Mouse (Mus musculus) midbrain, embryonic 16.5 days (tissue): ENCODE data around the gene Izumo1. TPM values are rescaled to one million over a fixed set of nuclear protein-coding genes. Genes with fewer than 3 reads are reported as not detected.
"Not testable (repeated sequence)": the region's sequence is repeated elsewhere in the genome, so short reads cannot be mapped to it uniquely, and the experiment has no call there.

Experiments used
- ATAC-seq: fragments of 200-750 bp; cut with Nextera tagmentation; 2 replicates; pipeline ENCODE4 v1.8.0; 2017; ENCODE audit warnings: moderate TSS enrichment
- H3K27ac ChIP-seq: fragments of 300-500 bp; sonication (generic); 2 replicates; pipeline ENCODE4 v1.5.1; 2014; ENCODE audit warnings: mild to moderate bottlenecking, low read length, mixed read lengths
- H3K27me3 ChIP-seq: fragments of 300-500 bp; sonication (generic); 2 replicates; pipeline ENCODE4 v1.6.1; 2014; ENCODE audit warnings: low read depth, low read length, mixed read lengths; ENCODE audit not compliant: control insufficient read depth, insufficient read depth
- H3K36me3 ChIP-seq: fragments of 300-500 bp; sonication (generic); 2 replicates; pipeline ENCODE4 v1.6.1; 2014; ENCODE audit warnings: mild to moderate bottlenecking, low read length, moderate library complexity, mixed read lengths; ENCODE audit not compliant: control insufficient read depth, insufficient read depth
- H3K4me1 ChIP-seq: fragments of 300-500 bp; sonication (generic); 2 replicates; pipeline ENCODE4 v1.6.1; 2014; ENCODE audit warnings: mild to moderate bottlenecking, low read length, mixed read lengths; ENCODE audit not compliant: control insufficient read depth, insufficient read depth
- H3K4me2 ChIP-seq: fragments of 300-500 bp; sonication (generic); 2 replicates; pipeline ENCODE4 v1.6.1; 2014; ENCODE audit warnings: mild to moderate bottlenecking, low read length, mixed read lengths
- H3K4me3 ChIP-seq: fragments of 300-500 bp; sonication (generic); 2 replicates; pipeline ENCODE4 v1.5.1; 2014; ENCODE audit warnings: low read depth, mild to moderate bottlenecking, low read length, moderate library complexity, mixed read lengths
- H3K9ac ChIP-seq: fragments of 300-500 bp; sonication (generic); 2 replicates; pipeline ENCODE4 v1.6.1; 2014; ENCODE audit warnings: low read depth, low read length, mixed read lengths
- H3K9me3 ChIP-seq: fragments of 300-500 bp; sonication (generic); replicated peaks from 2 replicates; pipeline ENCODE4 v1.6.1; 2014; ENCODE audit warnings: mild to moderate bottlenecking, low read length, mixed read lengths; ENCODE audit not compliant: control insufficient read depth, poor library complexity, severe bottlenecking
- WGBS: fragments of 180-500 bp; shearing (Covaris S2); extraction: QIAGEN DNeasy Blood & Tissue Kit; methylation state at CpG from one replicate; pipeline ENCODE4 v1.1.7; 2014; 5-methylcytosine and 5-hydroxymethylcytosine counted together
- polyA plus RNA-seq: library from polyadenylated mRNA; unstranded; fragments of >200 nt; fragmentation: Nextera tagmentation; extraction: Ambion mirVana; gene quantifications from 2 replicates; pipeline ENCODE4 v1.2.1, GENCODE M21; 2015

Gene Izumo1
- polyA plus RNA-seq, 1 experiment from 2014 or later: not detected

DNA sequence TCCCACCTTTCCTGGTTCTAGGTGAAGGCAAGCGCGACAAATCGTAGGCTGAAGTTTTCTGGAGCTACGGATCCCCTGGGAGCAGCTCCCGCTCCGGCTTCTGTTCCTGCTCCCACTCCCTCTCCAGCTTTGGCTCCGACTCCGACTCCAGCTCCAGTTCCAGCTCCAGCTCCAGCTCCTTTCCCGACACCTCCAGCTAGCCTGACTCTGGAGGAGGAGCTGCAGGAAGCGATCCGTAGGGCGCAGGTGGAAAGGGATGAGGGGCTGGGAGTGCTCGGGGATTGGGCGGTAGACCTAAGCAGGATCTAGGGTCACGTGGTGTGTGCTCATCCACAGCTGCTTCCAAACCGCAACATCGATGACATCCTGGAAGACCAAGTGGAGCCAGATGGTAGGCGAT, 22.6 kb downstream of the Izumo1 start:
- Histone ChIP-seq H3K4me1 (peaks cover 17% of the 10 kb centered on the region), H3K9ac (peak overlapping the region; percentile 60), H3K4me2 (peak overlapping the region; percentile 77), H3K27ac (peak overlapping the region; percentile 89), H3K4me3 (peak overlapping the region; percentile 48), H3K36me3 (no peaks in the 10 kb centered on the region), H3K9me3 (no peaks in the 10 kb centered on the region), H3K27me3 (no peaks in the 10 kb centered on the region)
- 4% methylated on average over 18 of the region's 18 CpGs for WGBS
- peak; percentile 55 for ATAC-seq

GRCm38 (mm10) chr7:45644872-45645590, 23.4 kb downstream of the Izumo1 start:
- peak overlapping the region; percentile 48 for H3K4me3 ChIP-seq
- H3K27ac ChIP-seq: peak overlapping the region; percentile 89
- peak overlapping the region; percentile 77 for H3K4me2 ChIP-seq
- H3K36me3 ChIP-seq: no peaks in the 10 kb centered on the region
- WGBS: 84% methylated on average over 6 of the region's 6 CpGs
- no peak for ATAC-seq
- H3K9ac ChIP-seq: peak overlapping the region; percentile 60
- no peaks in the 10 kb centered on the region for H3K27me3 ChIP-seq
- H3K4me1 ChIP-seq: peaks cover 17% of the 10 kb centered on the region
- H3K9me3 ChIP-seq: no peaks in the 10 kb centered on the region

GRCm38 (mm10) chr7:45645591-45645971, 24.0 kb downstream of the Izumo1 start:
- Histone ChIP-seq H3K36me3 (no peaks in the 10 kb centered on the region), H3K27ac (no peak overlapping the region), H3K4me2 (no peak overlapping the region), H3K27me3 (no peaks in the 10 kb centered on the region), H3K9ac (no peak overlapping the region), H3K4me1 (peaks cover 17% of the 10 kb centered on the region), H3K9me3 (no peaks in the 10 kb centered on the region), H3K4me3 (no peak overlapping the region)
- no peak for ATAC-seq
- 63% methylated on average over 7 of the region's 7 CpGs for WGBS

DNA sequence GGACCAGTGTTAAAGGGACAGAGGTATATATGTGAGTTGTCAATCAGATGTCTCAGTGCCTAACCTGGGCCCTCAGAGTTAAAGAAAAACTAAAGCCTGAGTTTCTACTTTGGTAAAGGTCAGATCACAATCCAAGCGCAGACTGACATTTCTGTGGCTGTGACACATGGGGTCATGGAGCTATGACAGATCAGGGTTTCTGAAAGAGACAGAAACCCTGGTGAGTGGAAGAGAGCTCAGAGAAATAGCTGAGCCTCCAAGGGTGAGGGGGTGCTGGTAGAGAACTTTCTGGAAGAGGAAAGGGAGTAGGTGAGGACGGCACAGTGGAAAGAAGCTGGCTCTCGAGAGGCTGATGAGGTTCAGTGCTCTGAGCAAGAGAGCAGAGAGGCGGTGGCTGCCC, 25.1 kb downstream of the Izumo1 start:
- WGBS: 82% methylated on average over 4 of the region's 4 CpGs

DNA sequence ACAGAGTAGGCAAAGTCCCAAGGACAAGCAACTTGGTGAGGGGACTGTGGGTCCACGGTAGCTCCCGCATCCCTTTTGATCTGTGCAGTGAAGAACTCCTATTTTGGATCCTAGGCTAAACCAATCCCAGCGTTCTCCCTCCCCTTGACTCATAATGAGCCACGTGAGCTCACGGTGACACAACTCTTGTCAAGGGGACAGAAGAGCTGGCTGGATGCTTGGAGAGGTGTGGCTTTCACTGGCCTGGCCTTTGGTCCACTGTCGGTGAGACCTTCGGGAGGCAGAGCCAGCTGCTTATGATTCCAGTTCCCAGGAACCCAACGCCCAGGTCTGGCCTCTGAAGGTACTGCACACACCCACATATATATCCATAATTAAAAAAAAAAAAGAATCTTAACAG, 27.7 kb downstream of the Izumo1 start:
- Histone ChIP-seq H3K9ac (no peak overlapping the region), H3K27me3 (no peaks in the 10 kb centered on the region), H3K4me2 (no peak overlapping the region), H3K4me3 (no peak overlapping the region), H3K9me3 (no peaks in the 10 kb centered on the region), H3K36me3 (no peaks in the 10 kb centered on the region), H3K4me1 (peaks cover 9% of the 10 kb centered on the region; the same call in 1 of the 2 replicates), H3K27ac (no peak overlapping the region)
- 82% methylated on average over 8 of the region's 8 CpGs for WGBS
- no peak for ATAC-seq

More for the DNA sequence above, 25.1 kb downstream of the Izumo1 start:
- Histone ChIP-seq H3K4me3 (no peak overlapping the region), H3K36me3 (no peaks in the 10 kb centered on the region), H3K9me3 (no peaks in the 10 kb centered on the region), H3K27me3 (no peaks in the 10 kb centered on the region), H3K4me1 (peaks cover 17% of the 10 kb centered on the region), H3K27ac (no peak overlapping the region), H3K4me2 (no peak overlapping the region), H3K9ac (no peak overlapping the region)
- no peak for ATAC-seq

DNA sequence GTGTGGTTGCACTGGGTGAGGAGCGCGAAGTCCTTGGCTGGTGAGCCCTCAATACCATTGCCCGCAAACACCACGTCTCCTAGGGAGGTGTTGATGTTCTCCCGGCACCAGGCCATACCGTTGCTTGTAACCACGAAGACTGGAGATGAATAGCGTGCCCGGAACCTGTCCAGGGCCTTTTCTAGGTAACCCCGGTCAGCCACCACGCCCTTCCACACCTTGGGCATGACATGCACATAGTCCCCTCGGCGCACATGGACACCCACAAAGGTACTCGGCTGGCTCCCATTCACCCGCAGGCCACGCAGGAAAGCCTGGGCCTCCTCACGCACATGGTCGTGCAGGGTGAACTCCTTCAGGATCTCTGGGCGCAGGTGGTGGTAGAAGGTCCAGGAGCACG, 28.9 kb downstream of the Izumo1 start:
- 93% methylated on average over 19 of the region's 20 CpGs for whole genome bisulfite sequencing
- not testable (repeated sequence) for H3K4me3 ChIP-seq, H3K27me3 ChIP-seq, H3K27ac ChIP-seq, ATAC-seq, H3K4me1 ChIP-seq, H3K9ac ChIP-seq, H3K4me2 ChIP-seq, H3K36me3 ChIP-seq, H3K9me3 ChIP-seq

DNA sequence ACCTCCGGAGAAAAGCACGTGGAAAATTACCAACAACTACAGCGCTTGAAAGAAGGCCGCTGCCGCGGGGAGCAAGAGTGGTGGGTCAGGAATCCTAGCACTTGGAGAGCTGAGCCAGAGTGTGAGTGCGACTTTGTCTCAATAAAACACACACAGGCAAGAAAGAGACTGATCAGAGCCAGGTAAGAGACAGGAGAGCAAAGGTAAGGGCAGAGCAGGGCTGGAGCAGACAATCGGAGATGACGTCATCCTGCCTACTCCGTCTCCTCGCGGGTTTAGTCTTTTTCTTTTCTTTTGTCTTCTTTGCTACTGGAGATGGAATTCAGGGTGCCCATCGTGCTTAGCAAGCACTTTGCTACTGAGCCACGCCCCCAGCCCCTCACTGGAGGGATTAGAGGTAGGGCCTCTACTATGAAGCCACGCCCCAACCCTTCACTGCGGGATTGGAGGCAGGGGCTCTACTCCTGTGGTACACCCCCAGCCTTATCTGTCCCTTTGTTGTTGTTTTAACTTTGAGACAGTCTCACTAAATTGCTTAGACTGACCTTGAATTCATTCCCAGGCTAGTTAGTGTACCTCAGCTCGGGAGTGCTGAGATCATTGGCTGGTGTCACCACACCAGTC, 32.9 kb downstream of the Izumo1 start:
- no peak overlapping the region for H3K27ac ChIP-seq
- no peaks in the 10 kb centered on the region for H3K27me3 ChIP-seq
- no peaks in the 10 kb centered on the region for H3K9me3 ChIP-seq
- no peaks in the 10 kb centered on the region for H3K36me3 ChIP-seq
- no peak overlapping the region for H3K4me3 ChIP-seq
- 0 out of 2 replicates have a peak, but pooled peaks have one; percentile 51 for ATAC-seq
- H3K4me2 ChIP-seq: peak overlapping the region; percentile 26
- peaks cover 6% of the 10 kb centered on the region; the same call in 1 of the 2 replicates for H3K4me1 ChIP-seq
- WGBS: 27% methylated on average over 17 of the region's 17 CpGs
- no peak overlapping the region for H3K9ac ChIP-seq

DNA sequence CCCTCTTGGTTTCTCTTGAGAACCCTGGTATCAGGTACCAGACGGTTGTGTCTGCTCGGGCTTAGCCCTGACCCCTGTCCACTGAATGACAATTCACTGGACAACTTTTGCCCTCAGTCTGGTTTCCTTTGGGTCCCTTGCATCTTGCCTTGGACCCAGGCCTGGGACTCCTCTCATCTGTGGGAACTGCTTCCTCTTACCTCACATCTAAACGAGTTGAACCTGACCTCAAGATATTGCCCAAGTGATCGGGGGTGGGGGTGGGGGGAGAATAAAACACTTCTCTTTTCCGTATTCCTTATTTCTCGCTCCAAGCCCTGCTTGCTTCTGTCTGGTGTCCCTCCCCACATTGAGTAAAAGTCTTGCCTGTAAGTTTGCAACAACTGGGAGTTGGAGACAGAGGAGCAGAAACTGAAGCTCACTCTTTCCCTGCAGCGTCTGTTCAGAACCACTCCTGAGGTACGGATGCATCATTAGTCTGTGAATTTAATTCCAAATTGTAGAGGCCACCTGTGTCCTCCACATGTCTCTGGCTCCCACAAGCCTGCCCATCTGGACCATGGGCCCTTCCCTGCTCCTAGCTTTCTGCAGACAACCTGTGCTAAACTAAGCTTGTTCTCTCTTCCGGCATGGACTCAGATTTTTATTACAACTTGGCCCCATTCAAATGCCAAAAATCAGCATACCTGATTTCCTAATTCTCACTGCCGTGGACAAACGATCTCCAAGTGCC, 39.3 kb downstream of the Izumo1 start:
- Histone ChIP-seq H3K4me2 (no peak overlapping the region), H3K9me3 (no peaks in the 10 kb centered on the region), H3K4me1 (no peaks in the 10 kb centered on the region), H3K27ac (no peak overlapping the region), H3K4me3 (no peak overlapping the region), H3K9ac (no peak overlapping the region), H3K36me3 (no peaks in the 10 kb centered on the region), H3K27me3 (no peaks in the 10 kb centered on the region)
- ATAC-seq: no peak
- 81% methylated on average over 11 of the region's 11 CpGs for WGBS

- not testable (repeated sequence) for ATAC-seq, H3K9me3 ChIP-seq, H3K36me3 ChIP-seq, H3K27ac ChIP-seq, H3K9ac ChIP-seq, H3K27me3 ChIP-seq, H3K4me1 ChIP-seq, H3K4me2 ChIP-seq, H3K4me3 ChIP-seq
- 93% methylated on average over 5 of the region's 6 CpGs for WGBS
Measured at GRCm38 (mm10) chr7:45661702-45662101, 40.1 kb downstream of the Izumo1 start.
